Mouse (Mus musculus): ENCODE data around the gene Wdr72. TPM values are rescaled to one million over a fixed set of nuclear protein-coding genes. Genes with fewer than 3 reads are reported as not detected.

The Wdr72 gene
- 0.45 and 0.65 TPM in 2 replicates for polyA plus RNA-seq (2015; fragmentation: Nextera tagmentation; extraction: Ambion mirVana)

- Histone ChIP-seq H3K9me3 (ENCODE audit: low read length) (no peaks in the 10 kb centered on the region), H3K4me3 (ENCODE audit: low read depth, low read length) (peak within 1 kb of the TSS; percentile 34), H3K4me2 (replicated peaks; ENCODE audit: low read depth, low read length) (peak within 1 kb of the TSS; percentile 53), H3K27ac (ENCODE audit: low read length) (no peak within 1 kb of the TSS), H3K4me1 (ENCODE audit: insufficient read depth, low read depth, low read length) (no peaks in the 10 kb centered on the region), H3K9ac (replicated peaks; ENCODE audit: low read depth) (no peak within 1 kb of the TSS), H3K36me3 (ENCODE audit: insufficient read depth, low read length) (no peaks in the 10 kb centered on the region), H3K27me3 (replicated peaks; ENCODE audit: insufficient read depth, low read length) (no peaks in the 10 kb centered on the region)
- ATAC-seq: peak; percentile 70; the same call in 1 of the 2 replicates
- TF ChIP-seq CTCF (IDR thresholded peaks at IDR 0.05) (no peak), EP300 (IDR thresholded peaks at IDR 0.05) (no peak)
- WGBS: 5% methylated on average over 16 of the region's 17 CpGs
- DNase-seq (ENCODE audit: low spot score): peak; percentile 48
These were observed at the start of gene Wdr72 for GRCm38 (mm10) chr9:74109761-74110460. Gene Wdr72 (plus strand): TSS chr9:74110356.

GRCm38 (mm10) chr9:74066278-74066677 lies 43.9 kb upstream of the Wdr72 start:
- no peaks in the 10 kb centered on the region for H3K9me3 ChIP-seq (ENCODE audit: low read length)
- H3K27ac ChIP-seq (ENCODE audit: low read length): no peak overlapping the region
- ATAC-seq (no peak), DNase-seq (ENCODE audit: low spot score) (no peak)
- H3K27me3 ChIP-seq (replicated peaks; ENCODE audit: insufficient read depth, low read length): no peaks in the 10 kb centered on the region
- WGBS: 77% methylated on average over 3 of the region's 3 CpGs
- H3K36me3 ChIP-seq (ENCODE audit: insufficient read depth, low read length): no peaks in the 10 kb centered on the region
- H3K4me1 ChIP-seq (ENCODE audit: insufficient read depth, low read depth, low read length): no peaks in the 10 kb centered on the region
- H3K4me3 ChIP-seq (ENCODE audit: low read depth, low read length): no peak overlapping the region
- no peak overlapping the region for H3K4me2 ChIP-seq (replicated peaks; ENCODE audit: low read depth, low read length)
- no peak overlapping the region for H3K9ac ChIP-seq (replicated peaks; ENCODE audit: low read depth)
- peak; percentile 55 for TF ChIP-seq CTCF (IDR thresholded peaks at IDR 0.05)
- no peak for TF ChIP-seq EP300 (IDR thresholded peaks at IDR 0.05)

- Histone ChIP-seq H3K4me2 (replicated peaks; ENCODE audit: low read depth, low read length) (no peak overlapping the region), H3K4me1 (ENCODE audit: insufficient read depth, low read depth, low read length) (no peaks in the 10 kb centered on the region), H3K9me3 (ENCODE audit: low read length) (no peaks in the 10 kb centered on the region), H3K9ac (replicated peaks; ENCODE audit: low read depth) (no peak overlapping the region), H3K36me3 (ENCODE audit: insufficient read depth, low read length) (no peaks in the 10 kb centered on the region), H3K4me3 (ENCODE audit: low read depth, low read length) (no peak overlapping the region), H3K27me3 (replicated peaks; ENCODE audit: insufficient read depth, low read length) (no peaks in the 10 kb centered on the region), H3K27ac (ENCODE audit: low read length) (no peak overlapping the region)
- WGBS: 53% methylated on average over 10 of the region's 10 CpGs
- TF ChIP-seq EP300 (IDR thresholded peaks at IDR 0.05) (no peak), CTCF (IDR thresholded peaks at IDR 0.05) (no peak)
- DNase-seq (ENCODE audit: low spot score) (no peak), ATAC-seq (no peak)
These were observed 43.4 kb upstream of the Wdr72 start for GRCm38 (mm10) chr9:74066766-74067165.

GRCm38 (mm10) chr9:74075958-74076357 lies 34.2 kb upstream of the Wdr72 start:
- no peak overlapping the region for H3K4me3 ChIP-seq (ENCODE audit: low read depth, low read length)
- no peak for DNase-seq (ENCODE audit: low spot score)
- H3K9me3 ChIP-seq (ENCODE audit: low read length): no peaks in the 10 kb centered on the region
- no peak overlapping the region for H3K4me2 ChIP-seq (replicated peaks; ENCODE audit: low read depth, low read length)
- H3K4me1 ChIP-seq (ENCODE audit: insufficient read depth, low read depth, low read length): no peaks in the 10 kb centered on the region
- no peak overlapping the region for H3K27ac ChIP-seq (ENCODE audit: low read length)
- H3K36me3 ChIP-seq (ENCODE audit: insufficient read depth, low read length): no peaks in the 10 kb centered on the region
- TF ChIP-seq EP300 (IDR thresholded peaks at IDR 0.05): no peak
- no peak for TF ChIP-seq CTCF (IDR thresholded peaks at IDR 0.05)
- H3K27me3 ChIP-seq (replicated peaks; ENCODE audit: insufficient read depth, low read length): no peaks in the 10 kb centered on the region
- no peak overlapping the region for H3K9ac ChIP-seq (replicated peaks; ENCODE audit: low read depth)
- ATAC-seq: no peak
- WGBS: 52% methylated on average over 2 of the region's 2 CpGs

GRCm38 (mm10) chr9:74078458-74078857 lies 31.7 kb upstream of the Wdr72 start:
- no peaks in the 10 kb centered on the region for H3K9me3 ChIP-seq (ENCODE audit: low read length)
- no peak for DNase-seq (ENCODE audit: low spot score)

GRCm38 (mm10) chr9:74080241-74080640 lies 29.9 kb upstream of the Wdr72 start:
- H3K9ac ChIP-seq (replicated peaks; ENCODE audit: low read depth): no peak overlapping the region
- no peaks in the 10 kb centered on the region for H3K36me3 ChIP-seq (ENCODE audit: insufficient read depth, low read length)
- H3K27ac ChIP-seq (ENCODE audit: low read length): no peak overlapping the region
- no peak overlapping the region for H3K4me2 ChIP-seq (replicated peaks; ENCODE audit: low read depth, low read length)
- DNase-seq (ENCODE audit: low spot score) (peak; percentile 31), ATAC-seq (no peak)
- H3K27me3 ChIP-seq (replicated peaks; ENCODE audit: insufficient read depth, low read length): no peaks in the 10 kb centered on the region
- H3K9me3 ChIP-seq (ENCODE audit: low read length): no peaks in the 10 kb centered on the region
- no peaks in the 10 kb centered on the region for H3K4me1 ChIP-seq (ENCODE audit: insufficient read depth, low read depth, low read length)
- TF ChIP-seq CTCF (IDR thresholded peaks at IDR 0.05): peak; percentile 57
- TF ChIP-seq EP300 (IDR thresholded peaks at IDR 0.05): no peak
- no peak overlapping the region for H3K4me3 ChIP-seq (ENCODE audit: low read depth, low read length)
- WGBS: 27% methylated on average over 5 of the region's 5 CpGs

More at GRCm38 (mm10) chr9:74078458-74078857, 31.7 kb upstream of the Wdr72 start:
- no peaks in the 10 kb centered on the region for H3K4me1 ChIP-seq (ENCODE audit: insufficient read depth, low read depth, low read length)
- H3K27me3 ChIP-seq (replicated peaks; ENCODE audit: insufficient read depth, low read length): no peaks in the 10 kb centered on the region
- no peak for ATAC-seq
- TF ChIP-seq CTCF (IDR thresholded peaks at IDR 0.05) (peak; percentile 3; the same call in 1 of the 2 replicates), EP300 (IDR thresholded peaks at IDR 0.05) (no peak)
- no peak overlapping the region for H3K9ac ChIP-seq (replicated peaks; ENCODE audit: low read depth)
- H3K4me2 ChIP-seq (replicated peaks; ENCODE audit: low read depth, low read length): no peak overlapping the region
- H3K36me3 ChIP-seq (ENCODE audit: insufficient read depth, low read length): no peaks in the 10 kb centered on the region
- no peak overlapping the region for H3K27ac ChIP-seq (ENCODE audit: low read length)
- H3K4me3 ChIP-seq (ENCODE audit: low read depth, low read length): no peak overlapping the region

Measured in lung, postnatal 0 days (tissue).